Mouse (Mus musculus) spleen, postnatal 10 days (tissue): ENCODE measurements around the gene Lrrc59.
A peak's percentile ranks its signal among the peaks of the same experiment; 100 is the strongest.

ENCODE experiments used
- DNase-seq, 2 experiments: peaks; one replicate each; pipeline ENCODE4 v3.0.0; 2021 to 2022; ENCODE audit warnings: low spot score in 2 of 2

Lrrc59 gene

GRCm38 (mm10) chr11:94629199-94629883 is at the start of gene Lrrc59:
Gene Lrrc59 (plus strand): TSS chr11:94629767.
- peak; percentile 94 to 95 for DNase-seq

GRCm38 (mm10) chr11:94580111-94580740 is 49.3 kb upstream of the Lrrc59 start:
- DNase-seq, result no peak

GRCm38 (mm10) chr11:94585091-94585490 is 44.5 kb upstream of the Lrrc59 start:
- DNase-seq, result no peak

- no peak for DNase-seq
These were observed 42.1 kb upstream of the Lrrc59 start for GRCm38 (mm10) chr11:94587511-94587910.

- peak; percentile 25 to 81 for DNase-seq
These were observed 33.2 kb upstream of the Lrrc59 start for GRCm38 (mm10) chr11:94596311-94596852.

- DNase-seq, result no peak
These were observed 32.2 kb upstream of the Lrrc59 start for GRCm38 (mm10) chr11:94597319-94597718.

- no peak for DNase-seq
These were observed 31.0 kb upstream of the Lrrc59 start for GRCm38 (mm10) chr11:94598437-94599120.

- no peak for DNase-seq
These were observed 29.1 kb upstream of the Lrrc59 start for GRCm38 (mm10) chr11:94600447-94600846.

GRCm38 (mm10) chr11:94601321-94602281 is 28.0 kb upstream of the Lrrc59 start, which contains the start of gene Acsf2:
Gene Acsf2 (minus strand): TSS chr11:94601871.
- DNase-seq, result peak; percentile 42 to 77

GRCm38 (mm10) chr11:94602356-94602955 is 27.1 kb upstream of the Lrrc59 start:
- no peak for DNase-seq

GRCm38 (mm10) chr11:94610744-94611740 is 18.5 kb upstream of the Lrrc59 start:
- DNase-seq, result no peak

- no peak for DNase-seq
These were observed 15.0 kb upstream of the Lrrc59 start for GRCm38 (mm10) chr11:94614603-94615002.

- DNase-seq, result no peak
These were observed 14.1 kb upstream of the Lrrc59 start for GRCm38 (mm10) chr11:94615494-94615893.

- DNase-seq, result no peak
These were observed 11.9 kb upstream of the Lrrc59 start for GRCm38 (mm10) chr11:94617646-94618045.

GRCm38 (mm10) chr11:94620766-94621457 is 8.7 kb upstream of the Lrrc59 start:
- no peak for DNase-seq

GRCm38 (mm10) chr11:94621458-94621852 is 8.1 kb upstream of the Lrrc59 start:
- no peak for DNase-seq

GRCm38 (mm10) chr11:94622162-94622561 is 7.4 kb upstream of the Lrrc59 start:
- DNase-seq, result no peak

GRCm38 (mm10) chr11:94629884-94630198 is 274 bp downstream of the Lrrc59 start:
- no peak for DNase-seq
